In genomic region chr10:60985109-60985576, GRCm38 (mm10) we compare ENCODE assay signal across 8 mouse cellular contexts.
DNase-seq lines count a peak whose midpoint lies in the region; ATAC-seq lines count a peak whose summit lies in the region.

No protein-coding gene starts in this region.

- H3K9ac ChIP-seq in forebrain, embryonic 13.5 days: no peak overlapping the region

- peak; percentile 66; the same call in 1 of the 2 replicates for ATAC-seq in forebrain, embryonic 13.5 days
- ATAC-seq in inflammation-experienced regulatory T-cells, adult 6 months: no peak

- no peaks in the 10 kb centered on the region for H3K36me3 ChIP-seq in forebrain, embryonic 13.5 days (ENCODE audit: poor library complexity, severe bottlenecking)

- H3K4me2 ChIP-seq in forebrain, embryonic 13.5 days: no peak overlapping the region

- intact Hi-C loops in left cerebral cortex, postnatal 4 days (cut with DNase I): no loop called here
- intact Hi-C loops in left cerebral cortex, postnatal 10 days (cut with DNase I): no loop called here

- no peak overlapping the region for H3K27ac ChIP-seq in forebrain, embryonic 13.5 days

- no peaks in the 10 kb centered on the region for H3K9me3 ChIP-seq in forebrain, embryonic 13.5 days (replicated peaks)

- H3K27me3 ChIP-seq in forebrain, embryonic 13.5 days: no peaks in the 10 kb centered on the region

- WGBS in forebrain, embryonic 13.5 days: 3% methylated on average over 10 of the region's 10 CpGs

- no peak overlapping the region for H3K4me3 ChIP-seq in forebrain, embryonic 13.5 days

- peaks cover 8% of the 10 kb centered on the region for H3K4me1 ChIP-seq in forebrain, embryonic 13.5 days

- DNase-seq in left cerebral cortex, postnatal 4 days: peak; percentile 63
- no peak for DNase-seq in left cerebral cortex, postnatal 10 days (ENCODE audit: extremely low spot score in 1 of 2, low spot score in 2 of 2)
- DNase-seq in adrenal gland, adult 2 months: peak; percentile 61
- peak; percentile 61 for DNase-seq in lung, postnatal 10 days
- DNase-seq in yolk sac, embryonic 10.5 days (ENCODE audit: low spot score): no peak
- DNase-seq in left cerebral cortex, adult 9 months (ENCODE audit: low spot score in 2 of 2): no peak

Comparison
In these comparisons a context has a peak if more than half of its experiments do, and no peak if none do; other contexts are left out.
1. DNase-seq: peak in left cerebral cortex, postnatal 4 days (single experiment), adrenal gland, adult 2 months (single experiment) and lung, postnatal 10 days (single experiment); none in left cerebral cortex, postnatal 10 days (0 of 2), yolk sac, embryonic 10.5 days (single experiment) and left cerebral cortex, adult 9 months (0 of 2).